Mouse (Mus musculus) kidney, postnatal 0 days (tissue): ENCODE measurements at regions not wholly inside any gene's neighbourhood (a gene's known extent, or its start where the extent isn't known, plus 50 kb on each side); places are given as distances from the start of the nearest gene placed in this dataset.

Experiments
- ATAC-seq: fragments of 200-750 bp; cut with Nextera tagmentation; replicated peaks from 2 replicates; pipeline ENCODE4 v1.8.0; 2017; ENCODE audit warnings: low read depth, moderate number of reproducible peaks, moderate TSS enrichment, moderate library complexity; ENCODE audit not compliant: low FRiP score
- DNase-seq: peaks from one replicate; pipeline ENCODE4 v3.0.0-alpha.2; 2016; ENCODE audit warnings: low spot score
- H3K27ac ChIP-seq: fragments of 300-500 bp; sonication (generic); 2 replicates; pipeline ENCODE4 v1.5.1; 2014; ENCODE audit warnings: mild to moderate bottlenecking
- H3K27me3 ChIP-seq: fragments of 300-500 bp; sonication (generic); 2 replicates; pipeline ENCODE4 v1.6.1; 2014; ENCODE audit warnings: low read length, mixed read lengths; ENCODE audit not compliant: insufficient read depth
- H3K36me3 ChIP-seq: fragments of 300-500 bp; sonication (generic); 2 replicates; pipeline ENCODE4 v1.6.1; 2014; ENCODE audit warnings: low read length, mixed read lengths; ENCODE audit not compliant: insufficient read depth
- H3K4me1 ChIP-seq: fragments of 300-500 bp; sonication (generic); replicated peaks from 2 replicates; pipeline ENCODE4 v1.6.1; 2014; ENCODE audit warnings: antibody characterized with exemption, low read length, mixed read lengths; ENCODE audit not compliant: insufficient read depth
- H3K4me2 ChIP-seq: fragments of 300-500 bp; sonication (generic); 2 replicates; pipeline ENCODE4 v1.6.1; 2014; ENCODE audit warnings: mild to moderate bottlenecking, low read length, moderate library complexity, mixed read lengths
- H3K4me3 ChIP-seq: fragments of 300-500 bp; sonication (generic); replicated peaks from 2 replicates; pipeline ENCODE4 v1.5.1; 2014; ENCODE audit warnings: low read depth, low read length
- H3K9ac ChIP-seq: fragments of 300-500 bp; sonication (generic); 2 replicates; pipeline ENCODE4 v1.6.1; 2014; ENCODE audit warnings: low read depth, low read length
- H3K9me3 ChIP-seq: fragments of 300-500 bp; sonication (generic); replicated peaks from 2 replicates; pipeline ENCODE4 v1.6.1; 2016; ENCODE audit warnings: low read length, inconsistent platforms, mixed read lengths
- CTCF ChIP-seq: IDR thresholded peaks from 2 replicates; pipeline ENCODE4 v1.5.1; 2016; ENCODE audit warnings: antibody characterized with exemption, low read depth, mild to moderate bottlenecking, moderate library complexity
- WGBS: fragments of 180-500 bp; shearing (Covaris S2); extraction: QIAGEN DNeasy Blood & Tissue Kit; methylation state at CpG from one replicate; pipeline ENCODE4 v1.1.7; 2014; 5-methylcytosine and 5-hydroxymethylcytosine counted together

- DNase-seq, result no peak
- 80% methylated on average over 2 of the region's 2 CpGs for WGBS
These were observed 260.4 kb upstream of the P2ry1 start for GRCm38 (mm10) chr3:60742232-60742631.

DNA sequence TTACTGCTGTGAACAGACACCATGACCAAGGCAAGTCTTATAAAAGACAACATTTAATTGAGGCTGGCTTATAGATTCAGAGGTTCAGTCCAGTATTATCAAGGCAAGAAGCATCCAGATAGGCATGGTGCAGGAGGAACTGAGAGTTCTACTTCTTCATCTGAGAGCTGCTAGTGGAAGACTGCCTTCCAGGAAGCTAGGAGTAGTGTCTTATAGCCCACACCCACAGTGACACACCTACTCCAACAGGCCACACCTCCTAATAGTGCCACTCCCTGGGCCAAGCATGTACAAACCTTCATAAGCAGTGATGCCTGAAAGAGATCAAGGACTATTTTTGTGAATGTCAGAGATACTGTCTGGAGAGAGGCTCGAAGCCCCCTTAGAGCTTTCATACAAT, 257.5 kb upstream of the P2ry1 start:
- H3K4me3 ChIP-seq, result no peak overlapping the region
- no peak overlapping the region for H3K4me2 ChIP-seq
- no peaks in the 10 kb centered on the region for H3K27me3 ChIP-seq
- no peak overlapping the region for H3K9ac ChIP-seq
- no peaks in the 10 kb centered on the region for H3K4me1 ChIP-seq
- 92% methylated on average over 1 of the region's 1 CpGs for WGBS
- TF ChIP-seq CTCF, result no peak
- DNase-seq (no peak), ATAC-seq (no peak)
- H3K9me3 ChIP-seq, result no peaks in the 10 kb centered on the region
- H3K36me3 ChIP-seq, result no peaks in the 10 kb centered on the region
- H3K27ac ChIP-seq, result no peak overlapping the region

More at GRCm38 (mm10) chr3:60742232-60742631, 260.4 kb upstream of the P2ry1 start:
- no peaks in the 10 kb centered on the region for H3K36me3 ChIP-seq
- TF ChIP-seq CTCF, result no peak
- no peaks in the 10 kb centered on the region for H3K27me3 ChIP-seq
- H3K4me1 ChIP-seq, result no peaks in the 10 kb centered on the region
- H3K4me3 ChIP-seq, result no peak overlapping the region
- no peak for ATAC-seq
- H3K4me2 ChIP-seq, result no peak overlapping the region
- no peak overlapping the region for H3K9ac ChIP-seq
- no peak overlapping the region for H3K27ac ChIP-seq
- H3K9me3 ChIP-seq, result no peaks in the 10 kb centered on the region

GRCm38 (mm10) chr3:60758568-60758967, 244.0 kb upstream of the P2ry1 start:
- peak; percentile 46; the same call in 1 of the 2 replicates for ATAC-seq
- H3K9me3 ChIP-seq, result no peaks in the 10 kb centered on the region
- H3K9ac ChIP-seq, result no peak overlapping the region
- TF ChIP-seq CTCF, result no peak
- H3K27ac ChIP-seq, result no peak overlapping the region
- H3K4me1 ChIP-seq, result no peaks in the 10 kb centered on the region
- DNase-seq, result peak; percentile 10
- H3K36me3 ChIP-seq, result no peaks in the 10 kb centered on the region
- H3K27me3 ChIP-seq, result no peaks in the 10 kb centered on the region
- WGBS, result 62% methylated on average over 2 of the region's 2 CpGs
- H3K4me2 ChIP-seq, result no peak overlapping the region
- no peak overlapping the region for H3K4me3 ChIP-seq

DNA sequence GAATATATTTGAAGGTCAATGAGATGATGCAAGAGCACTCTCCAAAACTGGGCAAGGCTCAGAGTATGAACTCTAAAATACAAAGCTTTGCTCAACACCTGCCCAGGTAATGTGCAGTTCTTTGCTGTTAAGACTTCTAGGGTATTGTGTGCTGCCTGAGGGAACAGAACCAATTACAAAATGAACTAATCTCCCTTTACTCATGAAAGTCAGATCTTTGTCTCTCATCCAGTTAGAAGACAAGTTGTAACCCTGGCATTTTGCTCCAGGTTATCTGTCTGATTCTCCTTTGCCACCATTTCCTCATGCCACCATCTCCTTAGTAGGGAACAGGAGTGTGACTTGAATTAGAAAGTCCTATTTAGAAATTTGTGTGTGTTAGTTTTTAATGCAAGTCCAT, 243.5 kb upstream of the P2ry1 start:
- H3K27me3 ChIP-seq, result no peaks in the 10 kb centered on the region
- no peak for TF ChIP-seq CTCF
- ATAC-seq (no peak), DNase-seq (no peak)
- H3K4me3 ChIP-seq, result no peak overlapping the region
- H3K27ac ChIP-seq, result no peak overlapping the region
- H3K9ac ChIP-seq, result no peak overlapping the region
- no peaks in the 10 kb centered on the region for H3K9me3 ChIP-seq
- H3K4me2 ChIP-seq, result no peak overlapping the region
- H3K4me1 ChIP-seq, result no peaks in the 10 kb centered on the region
- no peaks in the 10 kb centered on the region for H3K36me3 ChIP-seq

DNA sequence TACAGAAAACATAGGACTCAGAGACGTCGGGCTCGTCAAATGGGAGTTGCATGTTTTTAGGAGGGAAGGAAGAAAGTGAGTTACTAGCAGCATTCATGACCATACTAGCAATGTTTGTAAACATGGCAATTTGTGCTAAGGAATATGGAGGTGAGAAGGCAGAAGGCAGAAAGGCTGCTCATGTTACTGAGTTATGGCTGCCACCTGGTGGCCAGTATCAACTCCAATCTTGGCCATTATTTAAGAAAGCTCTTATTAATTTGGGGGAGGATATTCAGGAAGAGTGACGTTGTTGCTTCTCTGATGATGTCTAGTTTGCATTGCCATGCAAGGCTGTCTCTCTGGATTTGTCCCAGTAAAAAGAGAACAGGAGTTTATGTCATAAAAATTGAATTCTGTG, 239.7 kb upstream of the P2ry1 start:
- peak; percentile 81 for TF ChIP-seq CTCF
- H3K9me3 ChIP-seq, result no peaks in the 10 kb centered on the region
- H3K27me3 ChIP-seq, result no peaks in the 10 kb centered on the region
- H3K4me2 ChIP-seq, result no peak overlapping the region
- ATAC-seq, result no peak
- H3K9ac ChIP-seq, result no peak overlapping the region
- H3K4me3 ChIP-seq, result no peak overlapping the region
- no peak overlapping the region for H3K27ac ChIP-seq
- H3K36me3 ChIP-seq, result no peaks in the 10 kb centered on the region
- WGBS, result 54% methylated on average over 4 of the region's 4 CpGs
- peak; percentile 74 for DNase-seq
- no peaks in the 10 kb centered on the region for H3K4me1 ChIP-seq

DNA sequence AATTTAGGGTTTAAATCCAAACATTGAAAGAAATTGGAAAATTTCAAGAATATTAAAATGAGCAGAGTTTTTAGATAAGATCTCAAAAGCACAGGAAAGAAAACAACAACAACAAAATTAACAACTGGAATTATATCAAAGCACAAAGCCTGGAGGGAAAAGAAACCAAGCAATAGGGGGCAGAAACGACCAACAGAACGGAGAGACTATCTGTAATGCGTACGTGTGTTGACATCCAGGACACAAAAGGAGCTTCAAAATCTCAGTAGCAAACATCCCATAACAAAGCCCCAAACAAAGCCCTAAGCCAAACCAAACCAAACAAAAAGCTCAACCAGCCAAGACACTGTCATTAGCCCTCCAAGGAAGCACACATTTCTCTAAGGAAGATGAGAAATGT, 237.5 kb upstream of the P2ry1 start:
- Histone ChIP-seq H3K4me1 (no peaks in the 10 kb centered on the region), H3K9me3 (no peaks in the 10 kb centered on the region), H3K27ac (no peak overlapping the region), H3K9ac (no peak overlapping the region), H3K4me3 (no peak overlapping the region), H3K27me3 (no peaks in the 10 kb centered on the region), H3K4me2 (no peak overlapping the region), H3K36me3 (no peaks in the 10 kb centered on the region)
- no peak for ATAC-seq
- no peak for DNase-seq
- peak; percentile 20; the same call in 1 of the 2 replicates for TF ChIP-seq CTCF
- 68% methylated on average over 4 of the region's 4 CpGs for WGBS

GRCm38 (mm10) chr3:60768996-60769395, 233.6 kb upstream of the P2ry1 start:
- Histone ChIP-seq H3K4me1 (no peaks in the 10 kb centered on the region), H3K27me3 (no peaks in the 10 kb centered on the region), H3K9ac (no peak overlapping the region), H3K9me3 (no peaks in the 10 kb centered on the region), H3K27ac (no peak overlapping the region), H3K4me3 (no peak overlapping the region), H3K4me2 (no peak overlapping the region), H3K36me3 (no peaks in the 10 kb centered on the region)
- TF ChIP-seq CTCF, result no peak
- ATAC-seq (no peak), DNase-seq (no peak)
